Mouse (Mus musculus) midbrain, embryonic 14.5 days (tissue): ENCODE measurements around the gene Fcer1a. TPM values are rescaled to one million over a fixed set of nuclear protein-coding genes. Genes with fewer than 3 reads are reported as not detected.
"Not testable (repeated sequence)": the region's sequence is repeated elsewhere in the genome, so short reads cannot be mapped to it uniquely, and the experiment has no call there.

Experiments used
- ATAC-seq: fragments of 200-750 bp; cut with Nextera tagmentation; 2 replicates; pipeline ENCODE4 v1.8.0; 2017; ENCODE audit warnings: moderate number of reproducible peaks, moderate library complexity; ENCODE audit not compliant: low FRiP score, low TSS enrichment
- DNase-seq: peaks from one replicate; pipeline ENCODE4 v3.0.0-alpha.2; 2015
- H3K27ac ChIP-seq: fragments of 300-500 bp; sonication (generic); replicated peaks from 2 replicates; pipeline ENCODE4 v1.5.1; 2014; ENCODE audit warnings: mild to moderate bottlenecking, low read depth, low read length, moderate library complexity
- H3K27me3 ChIP-seq: fragments of 300-500 bp; sonication (generic); 2 replicates; pipeline ENCODE4 v1.6.1; 2014; ENCODE audit warnings: low read length, control low read depth, mixed read lengths; ENCODE audit not compliant: control insufficient read depth, insufficient read depth
- H3K36me3 ChIP-seq: fragments of 300-500 bp; sonication (generic); 2 replicates; pipeline ENCODE4 v1.6.1; 2014; ENCODE audit warnings: low read length, control low read depth; ENCODE audit not compliant: control insufficient read depth, insufficient read depth
- H3K4me1 ChIP-seq: fragments of 300-500 bp; sonication (generic); 2 replicates; pipeline ENCODE4 v1.6.1; 2014; ENCODE audit warnings: mild to moderate bottlenecking, antibody characterized with exemption, low read length, control low read depth; ENCODE audit not compliant: control insufficient read depth, insufficient read depth
- H3K4me2 ChIP-seq: fragments of 300-500 bp; sonication (generic); 2 replicates; pipeline ENCODE4 v1.6.1; 2014; ENCODE audit warnings: mild to moderate bottlenecking, low read length, moderate library complexity
- H3K4me3 ChIP-seq: fragments of 300-500 bp; sonication (generic); replicated peaks from 2 replicates; pipeline ENCODE4 v1.5.1; 2014; ENCODE audit warnings: low read depth, low read length
- H3K9ac ChIP-seq: fragments of 300-500 bp; sonication (generic); replicated peaks from 2 replicates; pipeline ENCODE4 v1.6.1; 2014; ENCODE audit warnings: mild to moderate bottlenecking, low read length, moderate library complexity
- H3K9me3 ChIP-seq: fragments of 300-500 bp; sonication (generic); 2 replicates; pipeline ENCODE4 v1.6.1; 2016; ENCODE audit warnings: low read length, control low read depth, mixed read lengths; ENCODE audit not compliant: control insufficient read depth
- WGBS: fragments of 180-500 bp; shearing (Covaris S2); extraction: QIAGEN DNeasy Blood & Tissue Kit; methylation state at CpG from one replicate; pipeline ENCODE4 v1.1.7; 2014; 5-methylcytosine and 5-hydroxymethylcytosine counted together
- polyA plus RNA-seq: library from polyadenylated mRNA; unstranded; fragments of >200 nt; fragmentation: Nextera tagmentation; extraction: Ambion mirVana; gene quantifications from 2 replicates; pipeline ENCODE4 v1.2.1, GENCODE M21; 2014

Fcer1a gene
- not detected in 2 replicates for polyA plus RNA-seq

DNA sequence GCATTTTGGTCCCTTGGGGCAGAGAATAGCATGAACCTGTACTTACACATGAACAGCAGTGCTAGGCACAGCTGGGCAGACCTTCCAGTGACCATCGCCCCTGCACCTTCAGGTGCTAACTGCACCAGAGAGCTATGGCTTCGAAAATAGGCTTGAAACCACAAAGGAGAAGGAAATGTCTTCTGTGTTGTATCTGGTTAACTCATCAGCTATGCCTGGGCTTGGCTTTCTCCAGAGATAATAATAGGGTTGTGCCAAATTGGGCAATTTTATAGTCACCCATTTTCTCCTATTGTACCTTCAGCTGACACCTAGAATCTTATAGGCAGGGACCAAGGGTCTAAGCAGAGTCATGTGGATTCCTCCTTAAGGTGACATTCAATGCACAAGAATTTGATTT is at the start of gene Fcer1a:
Gene Fcer1a (minus strand): TSS at position 134 of the 400 bp plus-strand sequence.
- Histone ChIP-seq H3K9ac (no peak within 1 kb of the TSS), H3K27me3 (no peaks in the 10 kb centered on the region), H3K4me2 (no peak within 1 kb of the TSS), H3K4me1 (no peaks in the 10 kb centered on the region), H3K36me3 (no peaks in the 10 kb centered on the region), H3K4me3 (no peak within 1 kb of the TSS), H3K9me3 (no peaks in the 10 kb centered on the region), H3K27ac (no peak within 1 kb of the TSS)
- ATAC-seq (no peak), DNase-seq (no peak)
- 80% methylated on average over 2 of the region's 2 CpGs for WGBS

DNA sequence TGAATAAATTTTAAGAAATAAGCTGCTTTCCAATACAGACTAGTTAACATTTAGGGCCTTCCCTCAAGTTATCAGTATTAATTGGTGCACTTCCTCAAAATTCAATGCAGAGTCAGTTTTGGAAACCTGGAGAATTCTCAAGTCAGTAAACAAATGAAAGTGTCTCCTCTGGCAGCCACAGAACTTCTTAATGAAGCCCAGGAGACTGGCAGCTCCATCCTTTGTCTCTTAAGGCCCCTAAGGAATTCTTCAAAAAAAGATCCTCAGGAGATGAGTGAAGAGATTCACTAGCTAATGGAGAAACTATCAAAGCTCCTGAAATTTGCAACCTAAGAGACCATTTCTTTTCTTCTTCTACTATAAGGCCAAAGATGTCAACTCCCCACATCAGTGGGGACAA is 38.7 kb upstream of the Fcer1a start, which contains the start of gene Olfr418:
Gene Olfr418 (plus strand): TSS at position 301 of the 400 bp plus-strand sequence.
- no peaks in the 10 kb centered on the region for H3K4me1 ChIP-seq
- H3K27ac ChIP-seq: no peak within 1 kb of the TSS
- no peak within 1 kb of the TSS for H3K4me2 ChIP-seq
- DNase-seq (no peak), ATAC-seq (no peak)
- no peak within 1 kb of the TSS for H3K4me3 ChIP-seq
- H3K9ac ChIP-seq: no peak within 1 kb of the TSS
- no peaks in the 10 kb centered on the region for H3K27me3 ChIP-seq
- no peaks in the 10 kb centered on the region for H3K36me3 ChIP-seq
- no peaks in the 10 kb centered on the region for H3K9me3 ChIP-seq

DNA sequence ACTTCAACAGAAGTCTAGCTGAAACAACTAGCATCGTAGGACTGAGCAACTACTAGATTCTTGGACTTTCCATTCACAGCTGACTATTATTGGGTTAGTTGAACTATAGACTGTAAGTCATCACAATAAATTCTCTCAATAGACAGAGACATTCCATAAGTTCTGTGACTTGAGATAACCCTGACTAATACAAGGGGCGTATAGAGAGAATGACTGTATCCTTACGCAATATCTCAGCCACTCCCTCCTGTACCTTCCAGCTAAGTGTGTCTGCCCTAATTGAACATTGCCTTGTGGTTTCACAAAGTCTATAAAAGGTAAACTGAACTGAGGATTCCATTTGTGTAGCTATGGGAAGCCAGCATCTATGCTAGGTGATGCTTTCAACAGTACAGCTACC is 22.9 kb upstream of the Fcer1a start:
- Histone ChIP-seq H3K4me2 (no peak overlapping the region), H3K27ac (no peak overlapping the region), H3K4me1 (no peaks in the 10 kb centered on the region), H3K36me3 (no peaks in the 10 kb centered on the region), H3K9me3 (no peaks in the 10 kb centered on the region), H3K27me3 (no peaks in the 10 kb centered on the region), H3K4me3 (no peak overlapping the region), H3K9ac (no peak overlapping the region)
- no peak; the same call in 1 of the 2 replicates for ATAC-seq
- DNase-seq: no peak
- WGBS: 95% methylated on average over 3 of the region's 3 CpGs

DNA sequence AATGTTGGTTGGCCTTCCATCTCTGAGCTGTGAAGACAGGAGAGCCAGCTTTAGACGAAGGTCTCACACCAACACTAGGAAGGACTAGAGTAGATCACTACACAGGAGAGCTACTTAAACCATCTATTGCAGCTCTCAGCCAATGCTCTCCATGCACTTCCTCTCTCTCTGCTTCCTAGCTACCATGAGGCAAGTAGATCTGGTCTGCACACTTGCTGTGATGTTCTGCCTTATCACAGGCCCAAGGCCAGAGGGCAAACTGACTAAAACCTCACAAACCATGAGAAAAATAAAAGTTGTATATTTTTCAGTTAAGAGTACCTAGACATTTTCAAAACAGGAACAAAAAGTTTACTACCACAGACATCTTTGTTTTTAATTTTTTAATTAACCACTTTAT is 10.0 kb upstream of the Fcer1a start:
- not testable (repeated sequence) for H3K27me3 ChIP-seq, H3K4me3 ChIP-seq, ATAC-seq, H3K4me1 ChIP-seq, H3K4me2 ChIP-seq, H3K9ac ChIP-seq, DNase-seq, H3K27ac ChIP-seq, H3K9me3 ChIP-seq, H3K36me3 ChIP-seq
- 84% methylated on average over 1 of the region's 1 CpGs for WGBS

DNA sequence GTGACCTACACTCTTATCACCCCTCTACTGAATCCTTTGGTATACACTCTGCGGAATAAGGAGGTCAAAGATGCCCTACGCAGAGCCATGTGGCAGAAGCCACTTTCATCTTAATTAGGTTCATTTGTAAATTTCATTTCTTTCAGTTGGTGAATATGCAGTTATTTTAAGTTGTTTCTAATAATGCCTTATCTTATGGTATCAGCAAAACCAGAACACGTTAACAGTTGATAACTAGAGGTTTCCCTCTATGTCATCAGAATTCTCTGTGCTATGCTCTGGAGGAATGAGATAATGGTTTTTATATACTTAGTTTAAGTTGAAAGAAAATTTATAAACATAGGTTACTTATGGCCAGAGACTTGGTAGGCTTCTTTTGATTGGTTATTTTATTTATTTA is 10.5 kb downstream of the Fcer1a start:
- Histone ChIP-seq H3K4me2 (no peak overlapping the region), H3K4me1 (no peaks in the 10 kb centered on the region), H3K36me3 (no peaks in the 10 kb centered on the region), H3K9me3 (no peaks in the 10 kb centered on the region), H3K9ac (no peak overlapping the region), H3K27me3 (no peaks in the 10 kb centered on the region), H3K27ac (no peak overlapping the region), H3K4me3 (no peak overlapping the region)
- no peak for DNase-seq
- ATAC-seq: no peak
- 91% methylated on average over 3 of the region's 3 CpGs for WGBS

DNA sequence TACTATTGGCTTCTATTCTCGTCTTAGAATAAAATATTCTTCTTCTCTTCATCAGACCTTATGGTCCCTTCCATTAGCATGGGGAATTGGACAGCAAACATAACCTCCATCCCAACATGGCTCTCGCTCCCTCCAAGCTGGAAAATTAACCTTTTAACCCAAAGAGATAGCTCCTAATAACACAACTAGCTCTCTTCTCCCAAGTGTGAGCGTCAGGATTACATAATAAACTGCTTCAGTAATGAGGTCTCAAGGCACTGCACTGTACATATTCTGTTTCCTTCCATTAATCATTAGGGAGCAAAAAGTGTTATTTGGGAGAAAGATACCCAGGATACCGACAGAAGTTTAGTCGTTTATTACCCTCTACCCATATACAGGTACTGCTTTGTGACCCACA is 14.9 kb downstream of the Fcer1a start, which contains the start of gene Olfr1404:
Gene Olfr1404 (plus strand): TSS at position 301 of the 400 bp plus-strand sequence.
- Histone ChIP-seq H3K4me1 (no peaks in the 10 kb centered on the region), H3K4me3 (no peak within 1 kb of the TSS), H3K9ac (no peak within 1 kb of the TSS), H3K4me2 (no peak within 1 kb of the TSS), H3K27me3 (no peaks in the 10 kb centered on the region), H3K36me3 (no peaks in the 10 kb centered on the region), H3K9me3 (no peaks in the 10 kb centered on the region), H3K27ac (no peak within 1 kb of the TSS)
- DNase-seq: no peak
- ATAC-seq: no peak
- 93% methylated on average over 5 of the region's 5 CpGs for WGBS

DNA sequence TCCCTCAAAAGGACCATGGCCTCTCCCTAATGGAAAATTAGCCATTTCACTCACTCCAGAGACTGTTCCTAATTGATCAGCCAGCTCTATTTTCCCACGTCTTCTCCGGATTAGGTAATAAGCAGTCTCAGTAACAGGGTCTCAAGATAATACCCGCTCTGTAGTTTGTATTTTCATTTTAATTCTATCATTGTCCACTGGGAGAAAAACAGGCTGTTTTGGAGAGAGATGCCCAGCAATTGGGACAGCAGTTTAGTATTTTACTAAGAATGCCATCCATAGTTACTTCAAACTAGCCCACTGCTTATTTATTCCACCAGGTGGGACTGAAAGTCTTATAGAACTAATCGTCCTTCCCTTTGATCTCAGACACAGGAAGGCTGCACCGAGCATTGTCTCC is 29.5 kb downstream of the Fcer1a start, which contains the start of gene Olfr218:
Gene Olfr218 (plus strand): TSS at position 301 of the 400 bp plus-strand sequence.
- no peak within 1 kb of the TSS for H3K4me3 ChIP-seq
- no peak for ATAC-seq
- H3K36me3 ChIP-seq: no peaks in the 10 kb centered on the region
- no peaks in the 10 kb centered on the region for H3K27me3 ChIP-seq
- 68% methylated on average over 5 of the region's 5 CpGs for WGBS
- H3K9ac ChIP-seq: no peak within 1 kb of the TSS
- H3K27ac ChIP-seq: no peak within 1 kb of the TSS
- H3K4me1 ChIP-seq: no peaks in the 10 kb centered on the region
- no peak within 1 kb of the TSS for H3K4me2 ChIP-seq
- no peaks in the 10 kb centered on the region for H3K9me3 ChIP-seq
- DNase-seq: no peak

DNA sequence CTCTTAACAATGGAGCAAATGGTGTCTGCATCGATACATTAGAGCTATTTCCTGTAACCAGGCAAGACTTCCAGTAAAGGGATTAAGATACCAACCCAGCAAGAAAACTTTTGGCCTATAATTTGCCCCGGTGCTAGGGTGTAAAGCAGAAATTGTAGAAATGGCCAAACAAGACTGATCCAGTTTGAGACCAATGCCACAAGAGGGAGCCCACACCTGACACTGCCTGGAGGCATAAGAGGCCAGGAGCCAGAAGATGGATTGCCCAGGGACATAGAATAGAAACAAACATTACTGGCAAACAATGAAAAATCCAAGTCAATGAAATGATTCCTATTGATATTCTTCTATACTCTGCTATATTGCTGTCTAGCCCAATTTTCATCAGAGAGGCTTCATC is 30.7 kb downstream of the Fcer1a start:
- Histone ChIP-seq H3K4me1 (no peaks in the 10 kb centered on the region), H3K4me3 (no peak overlapping the region), H3K36me3 (no peaks in the 10 kb centered on the region), H3K9ac (no peak overlapping the region), H3K27ac (no peak overlapping the region), H3K4me2 (no peak overlapping the region), H3K9me3 (no peaks in the 10 kb centered on the region), H3K27me3 (no peaks in the 10 kb centered on the region)
- 85% methylated on average over 2 of the region's 2 CpGs for WGBS
- DNase-seq (no peak), ATAC-seq (no peak)

DNA sequence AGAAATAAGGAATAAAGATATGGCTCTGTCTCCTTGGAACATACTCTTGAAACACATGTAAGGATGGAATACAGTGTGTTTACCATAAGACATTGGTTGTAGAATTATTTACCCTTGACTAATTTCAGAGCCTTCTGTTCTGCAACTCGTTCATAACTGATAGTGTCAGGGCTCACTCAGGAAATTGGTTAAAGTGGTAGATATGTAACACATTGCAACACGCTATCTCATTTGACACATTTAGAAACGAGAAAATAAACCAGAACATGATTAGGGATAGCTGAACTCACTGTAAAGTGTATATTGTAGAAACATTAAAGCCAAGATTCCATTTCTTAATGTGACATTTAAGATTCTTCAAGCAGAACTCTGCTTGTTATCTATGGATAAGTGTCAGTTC is 35.0 kb downstream of the Fcer1a start:
- H3K4me3 ChIP-seq: no peak overlapping the region
- no peak for DNase-seq
- WGBS: 82% methylated on average over 3 of the region's 3 CpGs
- H3K36me3 ChIP-seq: no peaks in the 10 kb centered on the region
- no peaks in the 10 kb centered on the region for H3K4me1 ChIP-seq
- no peaks in the 10 kb centered on the region for H3K27me3 ChIP-seq
- no peaks in the 10 kb centered on the region for H3K9me3 ChIP-seq
- H3K4me2 ChIP-seq: no peak overlapping the region
- no peak overlapping the region for H3K27ac ChIP-seq
- H3K9ac ChIP-seq: no peak overlapping the region
- no peak for ATAC-seq
